Comparison of ENCODE assay signal across 16 mouse cellular contexts in genomic region chr17:71950968-71951367, GRCm38 (mm10).
"Had no signal": no experiment of that assay in that cellular context is flagged by ENCODE, and none has a peak within 500 bp of the region (broad histone marks: within the 10 kb centered on the region; RNA-seq: fewer than 3 reads in every experiment).

No protein-coding gene starts in this region.

- H3K27ac ChIP-seq: neural tube, embryonic 13.5 days; neural tube, embryonic 15.5 days; stomach, embryonic 15.5 days; stomach, postnatal 0 days had no signal

- H3K36me3 ChIP-seq: neural tube, embryonic 13.5 days; neural tube, embryonic 15.5 days; stomach, embryonic 15.5 days had no signal

- H3K4me1 ChIP-seq: stomach, embryonic 15.5 days had no signal

- H3K27me3 ChIP-seq: neural tube, embryonic 13.5 days; neural tube, embryonic 15.5 days; stomach, embryonic 15.5 days had no signal

- H3K4me3 ChIP-seq: neural tube, embryonic 13.5 days; neural tube, embryonic 15.5 days; stomach, embryonic 15.5 days had no signal

- DNase-seq: retina, postnatal 1 day; right cerebral cortex, adult 18-20 months; right cerebral cortex, postnatal 14 days; right cerebral cortex, postnatal 25 days; right cerebral cortex, postnatal 4 days; spleen, adult 18-20 months; thymus, adult 18-20 months; thymus, adult 2 months; thymus, postnatal 14 days; thymus, postnatal 25 days; thymus, postnatal 36 days; thymus, postnatal 4 days had no signal

- H3K9me3 ChIP-seq: neural tube, embryonic 13.5 days; neural tube, embryonic 15.5 days; stomach, embryonic 15.5 days had no signal

- H3K4me2 ChIP-seq: neural tube, embryonic 13.5 days; neural tube, embryonic 15.5 days; stomach, embryonic 15.5 days had no signal

- H3K9ac ChIP-seq: neural tube, embryonic 13.5 days; neural tube, embryonic 15.5 days; stomach, embryonic 15.5 days had no signal
